Mouse (Mus musculus): Measurements from ENCODE around the gene Noto. TPM values are rescaled to one million over a fixed set of nuclear protein-coding genes. Genes with fewer than 3 reads are reported as not detected.
A peak's percentile ranks its signal among the peaks of the same experiment; 100 is the strongest.
"Not testable (repeated sequence)": the region's sequence is repeated elsewhere in the genome, so short reads cannot be mapped to it uniquely, and the experiment has no call there.

The Noto gene
- polyA plus RNA-seq, 1 experiment from 2014 or later: not detected

GRCm38 (mm10) chr6:85431842-85432431, 8.3 kb downstream of the Noto start, which contains the start of gene Smyd5:
Gene Smyd5, plus strand, starts transcription at chr6:85431989.
- Histone ChIP-seq H3K9me3 (no peaks in the 10 kb centered on the region), H3K4me1 (peaks cover 20% of the 10 kb centered on the region), H3K9ac (peak within 1 kb of the TSS; percentile 83), H3K4me2 (peak within 1 kb of the TSS; percentile 79), H3K27ac (replicated peaks) (no peak within 1 kb of the TSS), H3K4me3 (peak within 1 kb of the TSS; percentile 98), H3K36me3 (no peaks in the 10 kb centered on the region), H3K27me3 (replicated peaks) (peaks cover 17% of the 10 kb centered on the region)
- ATAC-seq (ENCODE audit: extremely low read depth, insufficient number of reproducible peaks, low FRiP score, low TSS enrichment): peak; percentile 58; the same call in 1 of the 2 replicates
- 1% methylated on average over 39 of the region's 39 CpGs for WGBS

GRCm38 (mm10) chr6:85433865-85434264, 10.2 kb downstream of the Noto start:
- WGBS: 68% methylated on average over 5 of the region's 5 CpGs
- ATAC-seq (ENCODE audit: extremely low read depth, insufficient number of reproducible peaks, low FRiP score, low TSS enrichment): no peak
- H3K27me3 ChIP-seq (replicated peaks): 0 out of 2 replicates have a peak, but pooled peaks cover 3% of the 10 kb centered on the region
- no peak overlapping the region for H3K27ac ChIP-seq (replicated peaks)
- no peak overlapping the region for H3K4me2 ChIP-seq
- H3K36me3 ChIP-seq: peaks cover 8% of the 10 kb centered on the region
- peaks cover 20% of the 10 kb centered on the region for H3K4me1 ChIP-seq
- H3K9ac ChIP-seq: no peak overlapping the region
- H3K9me3 ChIP-seq: no peaks in the 10 kb centered on the region
- H3K4me3 ChIP-seq: no peak overlapping the region

- no peak for ATAC-seq (ENCODE audit: extremely low read depth, insufficient number of reproducible peaks, low FRiP score, low TSS enrichment)
- Histone ChIP-seq H3K9me3 (no peaks in the 10 kb centered on the region), H3K4me2 (no peak overlapping the region), H3K36me3 (peaks cover 31% of the 10 kb centered on the region), H3K27me3 (replicated peaks) (no peaks in the 10 kb centered on the region), H3K9ac (no peak overlapping the region), H3K4me3 (no peak overlapping the region), H3K4me1 (peaks cover 23% of the 10 kb centered on the region), H3K27ac (replicated peaks) (no peak overlapping the region)
- 67% methylated on average over 1 of the region's 1 CpGs for WGBS
These were observed 12.5 kb downstream of the Noto start for GRCm38 (mm10) chr6:85436204-85436603.

- no peak overlapping the region for H3K4me2 ChIP-seq
- H3K9me3 ChIP-seq: no peaks in the 10 kb centered on the region
- no peak overlapping the region for H3K27ac ChIP-seq (replicated peaks)
- H3K9ac ChIP-seq: no peak overlapping the region
- H3K4me3 ChIP-seq: no peak overlapping the region
- ATAC-seq (ENCODE audit: extremely low read depth, insufficient number of reproducible peaks, low FRiP score, low TSS enrichment): no peak
- H3K36me3 ChIP-seq: peaks cover 36% of the 10 kb centered on the region
- H3K4me1 ChIP-seq: peaks cover 23% of the 10 kb centered on the region
- 77% methylated on average over 5 of the region's 6 CpGs for WGBS
- no peaks in the 10 kb centered on the region for H3K27me3 ChIP-seq (replicated peaks)
These were observed 12.9 kb downstream of the Noto start for GRCm38 (mm10) chr6:85436631-85437030.

GRCm38 (mm10) chr6:85441142-85441541, 17.5 kb downstream of the Noto start:
- ATAC-seq (ENCODE audit: extremely low read depth, insufficient number of reproducible peaks, low FRiP score, low TSS enrichment): no peak
- Histone ChIP-seq H3K27ac (replicated peaks) (no peak overlapping the region), H3K9ac (no peak overlapping the region), H3K36me3 (peaks cover 79% of the 10 kb centered on the region), H3K27me3 (replicated peaks) (no peaks in the 10 kb centered on the region), H3K4me1 (0 out of 2 replicates have a peak, but pooled peaks cover 8% of the 10 kb centered on the region), H3K4me2 (no peak overlapping the region), H3K9me3 (no peaks in the 10 kb centered on the region), H3K4me3 (no peak overlapping the region)
- 80% methylated on average over 4 of the region's 4 CpGs for WGBS

GRCm38 (mm10) chr6:85443488-85444233, 20.0 kb downstream of the Noto start:
- Histone ChIP-seq H3K4me2 (no peak overlapping the region), H3K27me3 (replicated peaks) (no peaks in the 10 kb centered on the region), H3K4me3 (no peak overlapping the region), H3K27ac (replicated peaks) (no peak overlapping the region), H3K9me3 (no peaks in the 10 kb centered on the region), H3K9ac (no peak overlapping the region), H3K36me3 (peaks cover 96% of the 10 kb centered on the region), H3K4me1 (0 out of 2 replicates have a peak, but pooled peaks cover 4% of the 10 kb centered on the region)
- WGBS: 86% methylated on average over 3 of the region's 3 CpGs
- no peak for ATAC-seq (ENCODE audit: extremely low read depth, insufficient number of reproducible peaks, low FRiP score, low TSS enrichment)

GRCm38 (mm10) chr6:85444266-85444965, 20.7 kb downstream of the Noto start:
- 0 out of 2 replicates have a peak, but pooled peaks cover 4% of the 10 kb centered on the region for H3K4me1 ChIP-seq
- ATAC-seq (ENCODE audit: extremely low read depth, insufficient number of reproducible peaks, low FRiP score, low TSS enrichment): no peak
- H3K27me3 ChIP-seq (replicated peaks): no peaks in the 10 kb centered on the region
- H3K36me3 ChIP-seq: peaks cover 88% of the 10 kb centered on the region
- H3K9ac ChIP-seq: no peak overlapping the region
- H3K4me2 ChIP-seq: no peak overlapping the region
- H3K27ac ChIP-seq (replicated peaks): no peak overlapping the region
- no peaks in the 10 kb centered on the region for H3K9me3 ChIP-seq
- no peak overlapping the region for H3K4me3 ChIP-seq
- WGBS: 81% methylated on average over 8 of the region's 8 CpGs

- ATAC-seq (ENCODE audit: extremely low read depth, insufficient number of reproducible peaks, low FRiP score, low TSS enrichment): no peak
- Histone ChIP-seq H3K27ac (replicated peaks) (no peak overlapping the region), H3K4me2 (no peak overlapping the region), H3K4me3 (no peak overlapping the region), H3K9ac (no peak overlapping the region), H3K27me3 (replicated peaks) (no peaks in the 10 kb centered on the region), H3K9me3 (no peaks in the 10 kb centered on the region), H3K4me1 (peaks cover 6% of the 10 kb centered on the region), H3K36me3 (peaks cover 79% of the 10 kb centered on the region)
- WGBS: 85% methylated on average over 5 of the region's 5 CpGs
These were observed 21.6 kb downstream of the Noto start for GRCm38 (mm10) chr6:85445286-85445685.

GRCm38 (mm10) chr6:85447351-85447750, 23.7 kb downstream of the Noto start:
- H3K4me2 ChIP-seq: no peak overlapping the region
- H3K9ac ChIP-seq: no peak overlapping the region
- H3K27me3 ChIP-seq (replicated peaks): no peaks in the 10 kb centered on the region
- H3K4me3 ChIP-seq: no peak overlapping the region
- H3K27ac ChIP-seq (replicated peaks): no peak overlapping the region
- WGBS: 81% methylated on average over 6 of the region's 6 CpGs
- H3K36me3 ChIP-seq: peaks cover 59% of the 10 kb centered on the region
- H3K9me3 ChIP-seq: no peaks in the 10 kb centered on the region
- peaks cover 8% of the 10 kb centered on the region for H3K4me1 ChIP-seq
- no peak for ATAC-seq (ENCODE audit: extremely low read depth, insufficient number of reproducible peaks, low FRiP score, low TSS enrichment)

GRCm38 (mm10) chr6:85450140-85450539, 26.5 kb downstream of the Noto start:
- peak overlapping the region; percentile 92 for H3K4me3 ChIP-seq
- not testable (repeated sequence) for H3K27ac ChIP-seq (replicated peaks)
- WGBS: 62% methylated on average over 1 of the region's 1 CpGs

More at GRCm38 (mm10) chr6:85450140-85450539, 26.5 kb downstream of the Noto start:
- Histone ChIP-seq H3K4me1 (peaks cover 36% of the 10 kb centered on the region), H3K9ac (peak overlapping the region; percentile 91), H3K4me2 (peak overlapping the region; percentile 98), H3K36me3 (peaks cover 37% of the 10 kb centered on the region)
- H3K27me3 ChIP-seq (replicated peaks); ATAC-seq (ENCODE audit: extremely low read depth, insufficient number of reproducible peaks, low FRiP score, low TSS enrichment); H3K9me3 ChIP-seq: not testable (repeated sequence)

All from heart, embryonic 13.5 days (tissue).